Mouse (Mus musculus): ENCODE results near the gene Parn. TPM values are rescaled to one million over a fixed set of nuclear protein-coding genes. Genes with fewer than 3 reads are reported as not detected.

Gene Parn
- total and polyA plus RNA-seq, 2 experiments from 2014 or later: 13.2 to 32.1 TPM

- WGBS: 62% methylated on average over 5 of the region's 5 CpGs
- H3K27ac ChIP-seq: 0 out of 2 replicates have a peak overlapping the region, but pooled peaks have one; percentile 20
These were observed 79.6 kb downstream of the Parn start for GRCm38 (mm10) chr16:13588182-13589048.

GRCm38 (mm10) chr16:13585234-13585633, 82.7 kb downstream of the Parn start:
- H3K4me2 ChIP-seq (ENCODE audit: low read depth, low read length): no peak overlapping the region
- H3K4me1 ChIP-seq (ENCODE audit: insufficient read depth, low read length): no peaks in the 10 kb centered on the region
- no peak for DNase-seq (ENCODE audit: low spot score)
- no peak overlapping the region for H3K4me3 ChIP-seq (ENCODE audit: low read length)
- no peak for ATAC-seq
- no peaks in the 10 kb centered on the region for H3K27me3 ChIP-seq (ENCODE audit: insufficient read depth, low read length)
- no peak overlapping the region for H3K27ac ChIP-seq
- no peaks in the 10 kb centered on the region for H3K9me3 ChIP-seq (ENCODE audit: low read length)
- no peak for TF ChIP-seq CTCF (IDR thresholded peaks at IDR 0.05; ENCODE audit: low read depth)
- 73% methylated on average over 9 of the region's 9 CpGs for WGBS
- H3K36me3 ChIP-seq (ENCODE audit: insufficient read depth, low read length): no peaks in the 10 kb centered on the region
- H3K9ac ChIP-seq (replicated peaks; ENCODE audit: low read length): no peak overlapping the region

More at GRCm38 (mm10) chr16:13588182-13589048, 79.6 kb downstream of the Parn start:
- Histone ChIP-seq H3K4me2 (ENCODE audit: low read depth, low read length) (no peak overlapping the region), H3K4me3 (ENCODE audit: low read length) (no peak overlapping the region), H3K27me3 (ENCODE audit: insufficient read depth, low read length) (no peaks in the 10 kb centered on the region), H3K4me1 (ENCODE audit: insufficient read depth, low read length) (no peaks in the 10 kb centered on the region), H3K36me3 (ENCODE audit: insufficient read depth, low read length) (no peaks in the 10 kb centered on the region), H3K9ac (replicated peaks; ENCODE audit: low read length) (no peak overlapping the region), H3K9me3 (ENCODE audit: low read length) (no peaks in the 10 kb centered on the region)
- ATAC-seq (no peak), DNase-seq (ENCODE audit: low spot score) (peak; percentile 18)
- no peak for TF ChIP-seq CTCF (IDR thresholded peaks at IDR 0.05; ENCODE audit: low read depth)

- Histone ChIP-seq H3K9me3 (ENCODE audit: low read length) (no peaks in the 10 kb centered on the region), H3K4me1 (ENCODE audit: insufficient read depth, low read length) (0 out of 2 replicates have a peak, but pooled peaks cover 3% of the 10 kb centered on the region), H3K4me2 (ENCODE audit: low read depth, low read length) (no peak overlapping the region), H3K4me3 (ENCODE audit: low read length) (no peak overlapping the region), H3K9ac (replicated peaks; ENCODE audit: low read length) (no peak overlapping the region), H3K36me3 (ENCODE audit: insufficient read depth, low read length) (no peaks in the 10 kb centered on the region), H3K27me3 (ENCODE audit: insufficient read depth, low read length) (no peaks in the 10 kb centered on the region), H3K27ac (no peak overlapping the region)
- DNase-seq (ENCODE audit: low spot score) (no peak), ATAC-seq (no peak)
- 95% methylated on average over 3 of the region's 3 CpGs for whole genome bisulfite sequencing
- TF ChIP-seq CTCF (IDR thresholded peaks at IDR 0.05; ENCODE audit: low read depth): peak; percentile 43
These were observed 87.2 kb downstream of the Parn start for GRCm38 (mm10) chr16:13580784-13581183.

- H3K4me2 ChIP-seq (ENCODE audit: low read depth, low read length): no peak overlapping the region
- no peak overlapping the region for H3K4me3 ChIP-seq (ENCODE audit: low read length)
- ATAC-seq (no peak), DNase-seq (ENCODE audit: low spot score) (no peak)
- H3K27me3 ChIP-seq (ENCODE audit: insufficient read depth, low read length): no peaks in the 10 kb centered on the region
- no peaks in the 10 kb centered on the region for H3K36me3 ChIP-seq (ENCODE audit: insufficient read depth, low read length)
- H3K27ac ChIP-seq: no peak overlapping the region
- 65% methylated on average over 1 of the region's 1 CpGs for WGBS
- no peaks in the 10 kb centered on the region for H3K9me3 ChIP-seq (ENCODE audit: low read length)
- H3K9ac ChIP-seq (replicated peaks; ENCODE audit: low read length): no peak overlapping the region
- no peak for TF ChIP-seq CTCF (IDR thresholded peaks at IDR 0.05; ENCODE audit: low read depth)
- 0 out of 2 replicates have a peak, but pooled peaks cover 3% of the 10 kb centered on the region for H3K4me1 ChIP-seq (ENCODE audit: insufficient read depth, low read length)
These were observed 88.0 kb downstream of the Parn start for GRCm38 (mm10) chr16:13580016-13580415.

- H3K36me3 ChIP-seq (ENCODE audit: insufficient read depth, low read length): no peaks in the 10 kb centered on the region
- H3K4me2 ChIP-seq (ENCODE audit: low read depth, low read length): no peak overlapping the region
- H3K4me1 ChIP-seq (ENCODE audit: insufficient read depth, low read length): 0 out of 2 replicates have a peak, but pooled peaks cover 3% of the 10 kb centered on the region
- WGBS: 79% methylated on average over 4 of the region's 4 CpGs
- H3K9me3 ChIP-seq (ENCODE audit: low read length): no peaks in the 10 kb centered on the region
- no peaks in the 10 kb centered on the region for H3K27me3 ChIP-seq (ENCODE audit: insufficient read depth, low read length)
- no peak overlapping the region for H3K27ac ChIP-seq
- no peak overlapping the region for H3K4me3 ChIP-seq (ENCODE audit: low read length)
- H3K9ac ChIP-seq (replicated peaks; ENCODE audit: low read length): no peak overlapping the region
- DNase-seq (ENCODE audit: low spot score) (no peak), ATAC-seq (no peak)
- TF ChIP-seq CTCF (IDR thresholded peaks at IDR 0.05; ENCODE audit: low read depth): no peak
These were observed 92.7 kb downstream of the Parn start for GRCm38 (mm10) chr16:13575306-13575705.

GRCm38 (mm10) chr16:13568280-13568679, 99.7 kb downstream of the Parn start:
- H3K4me2 ChIP-seq (ENCODE audit: low read depth, low read length): no peak overlapping the region
- DNase-seq (ENCODE audit: low spot score) (no peak), ATAC-seq (no peak)
- no peak for TF ChIP-seq CTCF (IDR thresholded peaks at IDR 0.05; ENCODE audit: low read depth)
- no peaks in the 10 kb centered on the region for H3K4me1 ChIP-seq (ENCODE audit: insufficient read depth, low read length)
- H3K4me3 ChIP-seq (ENCODE audit: low read length): no peak overlapping the region
- WGBS: 97% methylated on average over 2 of the region's 2 CpGs
- no peaks in the 10 kb centered on the region for H3K27me3 ChIP-seq (ENCODE audit: insufficient read depth, low read length)
- H3K9ac ChIP-seq (replicated peaks; ENCODE audit: low read length): no peak overlapping the region
- no peak overlapping the region for H3K27ac ChIP-seq
- H3K9me3 ChIP-seq (ENCODE audit: low read length): no peaks in the 10 kb centered on the region
- no peaks in the 10 kb centered on the region; the same call in 1 of the 2 replicates for H3K36me3 ChIP-seq (ENCODE audit: insufficient read depth, low read length)

- WGBS: 89% methylated on average over 1 of the region's 1 CpGs
- no peak for ATAC-seq
These were observed 100.4 kb downstream of the Parn start for GRCm38 (mm10) chr16:13567614-13568013.

More at GRCm38 (mm10) chr16:13567614-13568013, 100.4 kb downstream of the Parn start:
- Histone ChIP-seq H3K36me3 (ENCODE audit: insufficient read depth, low read length) (no peaks in the 10 kb centered on the region; the same call in 1 of the 2 replicates), H3K27ac (no peak overlapping the region), H3K9me3 (ENCODE audit: low read length) (no peaks in the 10 kb centered on the region), H3K4me1 (ENCODE audit: insufficient read depth, low read length) (no peaks in the 10 kb centered on the region), H3K4me3 (ENCODE audit: low read length) (no peak overlapping the region), H3K27me3 (ENCODE audit: insufficient read depth, low read length) (no peaks in the 10 kb centered on the region), H3K9ac (replicated peaks; ENCODE audit: low read length) (no peak overlapping the region), H3K4me2 (ENCODE audit: low read depth, low read length) (no peak overlapping the region)
- TF ChIP-seq CTCF (IDR thresholded peaks at IDR 0.05; ENCODE audit: low read depth): no peak
- DNase-seq (ENCODE audit: low spot score): no peak

Measured in hindbrain, postnatal 0 days (tissue).